Mouse (Mus musculus): ENCODE measurements around the gene Hist1h2bb.
"Not testable (repeated sequence)": the region's sequence is repeated elsewhere in the genome, so short reads cannot be mapped to it uniquely, and the experiment has no call there.

Gene Hist1h2bb

GRCm38 (mm10) chr13:23766772-23767171 lies 20.2 kb downstream of the Hist1h2bb start:
- no peak for DNase-seq

GRCm38 (mm10) chr13:23768834-23769397 lies 22.4 kb downstream of the Hist1h2bb start:
- no peak for DNase-seq

- not testable (repeated sequence) for DNase-seq
These were observed 23.1 kb downstream of the Hist1h2bb start, which contains the start of gene Trim38 for GRCm38 (mm10) chr13:23769613-23770012. Trim38 (plus strand) TSS chr13:23769913.

- DNase-seq: no peak
These were observed 26.2 kb downstream of the Hist1h2bb start for GRCm38 (mm10) chr13:23772561-23773313.

GRCm38 (mm10) chr13:23778339-23778738 lies 31.8 kb downstream of the Hist1h2bb start:
- no peak for DNase-seq

- no peak for DNase-seq
These were observed 32.5 kb downstream of the Hist1h2bb start for GRCm38 (mm10) chr13:23779025-23779424.

GRCm38 (mm10) chr13:23792520-23792919 lies 46.0 kb downstream of the Hist1h2bb start:
- DNase-seq: peak; percentile 57

Measured in kidney, adult 9 months (tissue).